Mouse (Mus musculus): ENCODE measurements around the gene Hsd17b2.

GRCm38 (mm10) chr8:117757900-117758299, 56.2 kb downstream of the Hsd17b2 start:
- TF ChIP-seq POLR2A (IDR thresholded peaks at IDR 0.05; ENCODE audit: low read depth, low read length) (no peak), CTCF (conservative IDR thresholded peaks at IDR 0.05; ENCODE audit: insufficient read depth, insufficient read length, low read depth, low read length) (no peak)
